Mouse (Mus musculus) bone marrow, adult 2 months (tissue): ENCODE data around the gene Nmral1.

Source experiments
- CTCF ChIP-seq: fragments of 200-500 bp; IDR thresholded peaks from 2 replicates; pipeline ENCODE4 v1.5.1; 2011; ENCODE audit warnings: low read length, control low read depth; ENCODE audit not compliant: control insufficient read depth, insufficient read depth
- POLR2A ChIP-seq: fragments of 200-500 bp; IDR thresholded peaks from 2 replicates; pipeline ENCODE4 v1.6.1; 2011; ENCODE audit warnings: low read depth, mild to moderate bottlenecking, control low read depth, low read length, borderline replicate concordance; ENCODE audit not compliant: control insufficient read depth

DNA sequence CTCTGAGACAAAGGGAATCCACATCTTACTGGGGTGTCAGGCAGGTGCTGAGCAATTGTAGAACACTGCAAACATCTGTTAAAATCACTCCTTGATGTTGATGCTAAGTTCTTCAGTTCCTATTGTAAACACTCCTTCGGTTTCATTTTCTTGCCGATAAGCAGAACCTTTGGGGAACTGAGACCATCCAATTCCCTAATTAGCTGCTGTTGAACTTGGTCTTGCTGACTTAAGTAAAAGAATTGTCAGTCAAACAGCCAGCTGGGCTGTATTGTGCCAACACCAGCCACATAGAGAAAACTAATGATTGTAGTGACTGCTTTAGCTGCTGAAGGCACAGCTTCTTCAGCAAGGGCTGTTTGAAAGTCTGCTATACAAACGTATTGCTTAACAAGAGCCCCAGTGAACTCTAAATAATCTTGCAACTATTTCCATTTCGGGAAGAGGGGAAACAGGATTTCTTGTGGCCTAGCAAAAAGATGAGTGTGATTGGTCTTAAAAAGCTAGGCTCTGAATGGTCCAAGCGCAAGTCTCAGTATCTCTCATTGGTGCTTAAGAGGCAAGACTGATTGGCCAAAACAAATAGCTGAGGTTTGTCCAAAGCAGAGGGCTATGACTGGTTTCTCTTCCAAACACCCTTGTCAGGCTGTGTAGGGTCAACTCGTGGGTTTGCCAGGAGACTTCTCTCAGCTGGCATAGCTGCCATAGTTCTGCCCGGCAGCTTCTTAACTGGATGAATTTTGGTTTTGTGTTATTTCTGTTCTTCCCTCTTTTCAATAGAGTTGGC lies 3.2 kb upstream of the Nmral1 start:
- TF ChIP-seq CTCF (no peak), POLR2A (no peak)
